Mouse (Mus musculus): ENCODE data around the gene Map3k5.

The Map3k5 gene

GRCm38 (mm10) chr10:20105575-20105974 lies 171.3 kb downstream of the Map3k5 start:
- DNase-seq (ENCODE audit: low read depth, low spot score), result no peak

GRCm38 (mm10) chr10:20107031-20107430 lies 172.8 kb downstream of the Map3k5 start:
- DNase-seq (ENCODE audit: low read depth, low spot score), result no peak

- no peak for DNase-seq (ENCODE audit: low read depth, low spot score)
Measured at GRCm38 (mm10) chr10:20111508-20111907, 177.2 kb downstream of the Map3k5 start.

GRCm38 (mm10) chr10:20112026-20112973 lies 178.0 kb downstream of the Map3k5 start:
- DNase-seq (ENCODE audit: low read depth, low spot score), result no peak

- DNase-seq (ENCODE audit: low read depth, low spot score), result no peak
Measured at GRCm38 (mm10) chr10:20119504-20120425, 185.5 kb downstream of the Map3k5 start.

- no peak for DNase-seq (ENCODE audit: low read depth, low spot score)
Measured at GRCm38 (mm10) chr10:20121981-20122380, 187.7 kb downstream of the Map3k5 start.

- no peak for DNase-seq (ENCODE audit: low read depth, low spot score)
Measured at GRCm38 (mm10) chr10:20123401-20123800, 189.1 kb downstream of the Map3k5 start.

GRCm38 (mm10) chr10:20124576-20124975 lies 190.3 kb downstream of the Map3k5 start:
- DNase-seq (ENCODE audit: low read depth, low spot score), result no peak

- DNase-seq (ENCODE audit: low read depth, low spot score), result peak; percentile 67
Measured at GRCm38 (mm10) chr10:20125226-20125625, 191.0 kb downstream of the Map3k5 start.

GRCm38 (mm10) chr10:20132933-20133652 lies 198.8 kb downstream of the Map3k5 start:
- no peak for DNase-seq (ENCODE audit: low read depth, low spot score)

- no peak for DNase-seq (ENCODE audit: low read depth, low spot score)
Measured at GRCm38 (mm10) chr10:20135350-20136058, 201.2 kb downstream of the Map3k5 start.

GRCm38 (mm10) chr10:20136505-20136904 lies 202.2 kb downstream of the Map3k5 start:
- no peak for DNase-seq (ENCODE audit: low read depth, low spot score)

GRCm38 (mm10) chr10:20141376-20141775 lies 207.1 kb downstream of the Map3k5 start:
- DNase-seq (ENCODE audit: low read depth, low spot score), result no peak

- no peak for DNase-seq (ENCODE audit: low read depth, low spot score)
Measured at GRCm38 (mm10) chr10:20148130-20148772, 214.0 kb downstream of the Map3k5 start, which contains the start of gene Map7. Gene Map7 (plus strand): TSS chr10:20148471.

GRCm38 (mm10) chr10:20148773-20149120 lies 214.5 kb downstream of the Map3k5 start:
- DNase-seq (ENCODE audit: low read depth, low spot score), result no peak

- peak; percentile 50 for DNase-seq (ENCODE audit: low read depth, low spot score)
Measured at GRCm38 (mm10) chr10:20149121-20149834, 215.0 kb downstream of the Map3k5 start.

GRCm38 (mm10) chr10:20149835-20150355 lies 215.6 kb downstream of the Map3k5 start:
- DNase-seq (ENCODE audit: low read depth, low spot score), result no peak

GRCm38 (mm10) chr10:20152131-20152530 lies 217.9 kb downstream of the Map3k5 start:
- no peak for DNase-seq (ENCODE audit: low read depth, low spot score)

- DNase-seq (ENCODE audit: low read depth, low spot score), result no peak
Measured at GRCm38 (mm10) chr10:20153507-20153906, 219.2 kb downstream of the Map3k5 start.
